Mouse (Mus musculus) liver, embryonic 15.5 days (tissue): ENCODE data around the gene Acvr1. TPM values are rescaled to one million over a fixed set of nuclear protein-coding genes. Genes with fewer than 3 reads are reported as not detected.

Experiments
- ATAC-seq: fragments of 200-750 bp; cut with Nextera tagmentation; 2 replicates; pipeline ENCODE4 v1.8.0; 2017; ENCODE audit warnings: moderate number of reproducible peaks, mild to moderate bottlenecking, moderate library complexity; ENCODE audit not compliant: insufficient read depth
- H3K27ac ChIP-seq: fragments of 300-500 bp; sonication (generic); replicated peaks from 2 replicates; pipeline ENCODE4 v1.5.1; 2015; ENCODE audit warnings: mild to moderate bottlenecking, inconsistent platforms
- H3K27me3 ChIP-seq: fragments of 300-500 bp; sonication (generic); 2 replicates; pipeline ENCODE4 v1.6.1; 2015; ENCODE audit warnings: mild to moderate bottlenecking, inconsistent platforms
- H3K36me3 ChIP-seq: fragments of 300-500 bp; sonication (generic); replicated peaks from 2 replicates; pipeline ENCODE4 v1.6.1; 2015; ENCODE audit warnings: moderate library complexity, mild to moderate bottlenecking, inconsistent platforms
- H3K4me1 ChIP-seq: fragments of 300-500 bp; sonication (generic); replicated peaks from 2 replicates; pipeline ENCODE4 v1.6.1; 2015; ENCODE audit warnings: inconsistent platforms
- H3K4me2 ChIP-seq: fragments of 300-500 bp; sonication (generic); 2 replicates; pipeline ENCODE4 v1.6.1; 2015; ENCODE audit warnings: moderate library complexity, mild to moderate bottlenecking, inconsistent platforms
- H3K4me3 ChIP-seq: fragments of 300-500 bp; sonication (generic); replicated peaks from 2 replicates; pipeline ENCODE4 v1.5.1; 2015; ENCODE audit warnings: mild to moderate bottlenecking, inconsistent platforms
- H3K9ac ChIP-seq: fragments of 300-500 bp; sonication (generic); 2 replicates; pipeline ENCODE4 v1.6.1; 2015; ENCODE audit warnings: moderate library complexity, mild to moderate bottlenecking, inconsistent platforms
- H3K9me3 ChIP-seq: fragments of 300-500 bp; sonication (generic); replicated peaks from 2 replicates; pipeline ENCODE4 v1.6.1; 2016; ENCODE audit warnings: inconsistent platforms
- WGBS: fragments of 180-500 bp; shearing (Covaris S2); methylation state at CpG from one replicate; pipeline ENCODE4 v1.1.7; 2015; ENCODE audit warnings: mixed read lengths; ENCODE audit not compliant: insufficient replicate concordance; 5-methylcytosine and 5-hydroxymethylcytosine counted together
- polyA plus RNA-seq: library from polyadenylated mRNA; unstranded; fragments of >200 nt; fragmentation: Nextera tagmentation; extraction: Ambion mirVana; gene quantifications from 2 replicates; pipeline ENCODE4 v1.2.1, GENCODE M21; 2015

Acvr1 gene
- polyA plus RNA-seq, 1 experiment from 2014 or later: 2.7 TPM

GRCm38 (mm10) chr2:58489275-58489674 is 77.7 kb downstream of the Acvr1 start:
- no peaks in the 10 kb centered on the region for H3K36me3 ChIP-seq
- no peak overlapping the region for H3K9ac ChIP-seq
- ATAC-seq: no peak
- no peaks in the 10 kb centered on the region for H3K9me3 ChIP-seq
- no peaks in the 10 kb centered on the region for H3K27me3 ChIP-seq
- H3K27ac ChIP-seq: no peak overlapping the region
- 0 out of 2 replicates have a peak, but pooled peaks cover 4% of the 10 kb centered on the region for H3K4me1 ChIP-seq
- WGBS: 63% methylated on average over 9 of the region's 9 CpGs
- H3K4me3 ChIP-seq: no peak overlapping the region
- no peak overlapping the region for H3K4me2 ChIP-seq

- H3K4me2 ChIP-seq: no peak overlapping the region
- H3K27me3 ChIP-seq: no peaks in the 10 kb centered on the region
- 0 out of 2 replicates have a peak, but pooled peaks cover 4% of the 10 kb centered on the region for H3K4me1 ChIP-seq
- no peak for ATAC-seq
- H3K9ac ChIP-seq: no peak overlapping the region
- no peaks in the 10 kb centered on the region for H3K36me3 ChIP-seq
- H3K27ac ChIP-seq: no peak overlapping the region
- H3K4me3 ChIP-seq: no peak overlapping the region
- 54% methylated on average over 8 of the region's 8 CpGs for WGBS
- no peaks in the 10 kb centered on the region for H3K9me3 ChIP-seq
These were observed 78.6 kb downstream of the Acvr1 start for GRCm38 (mm10) chr2:58488404-58488803.

- 0 out of 2 replicates have a peak, but pooled peaks cover 4% of the 10 kb centered on the region for H3K4me1 ChIP-seq
- no peak overlapping the region for H3K27ac ChIP-seq
- H3K27me3 ChIP-seq: no peaks in the 10 kb centered on the region
- no peak overlapping the region for H3K9ac ChIP-seq
- no peak overlapping the region for H3K4me3 ChIP-seq
- ATAC-seq: no peak
- no peaks in the 10 kb centered on the region for H3K9me3 ChIP-seq
- 69% methylated on average over 3 of the region's 3 CpGs for WGBS
- H3K36me3 ChIP-seq: no peaks in the 10 kb centered on the region
- no peak overlapping the region for H3K4me2 ChIP-seq
These were observed 79.7 kb downstream of the Acvr1 start for GRCm38 (mm10) chr2:58487279-58487560.

- no peak for ATAC-seq
- Histone ChIP-seq H3K9ac (no peak overlapping the region), H3K27ac (no peak overlapping the region), H3K27me3 (no peaks in the 10 kb centered on the region), H3K4me2 (no peak overlapping the region), H3K4me3 (no peak overlapping the region), H3K4me1 (0 out of 2 replicates have a peak, but pooled peaks cover 4% of the 10 kb centered on the region), H3K9me3 (no peaks in the 10 kb centered on the region), H3K36me3 (no peaks in the 10 kb centered on the region)
- WGBS: 66% methylated on average over 14 of the region's 14 CpGs
These were observed 80.3 kb downstream of the Acvr1 start for GRCm38 (mm10) chr2:58486441-58487278.

GRCm38 (mm10) chr2:58485683-58486082 is 81.3 kb downstream of the Acvr1 start:
- Histone ChIP-seq H3K27ac (no peak overlapping the region), H3K9me3 (no peaks in the 10 kb centered on the region), H3K36me3 (no peaks in the 10 kb centered on the region), H3K4me1 (0 out of 2 replicates have a peak, but pooled peaks cover 4% of the 10 kb centered on the region), H3K9ac (no peak overlapping the region), H3K4me2 (no peak overlapping the region), H3K4me3 (no peak overlapping the region), H3K27me3 (no peaks in the 10 kb centered on the region)
- 66% methylated on average over 3 of the region's 3 CpGs for WGBS
- no peak for ATAC-seq

GRCm38 (mm10) chr2:58485152-58485551 is 81.8 kb downstream of the Acvr1 start:
- Histone ChIP-seq H3K27me3 (no peaks in the 10 kb centered on the region), H3K4me3 (no peak overlapping the region), H3K9me3 (no peaks in the 10 kb centered on the region), H3K36me3 (no peaks in the 10 kb centered on the region), H3K4me2 (no peak overlapping the region), H3K4me1 (0 out of 2 replicates have a peak, but pooled peaks cover 4% of the 10 kb centered on the region), H3K9ac (no peak overlapping the region), H3K27ac (no peak overlapping the region)
- ATAC-seq: no peak
- 33% methylated on average over 4 of the region's 4 CpGs for WGBS

- Histone ChIP-seq H3K4me3 (no peak overlapping the region), H3K9ac (no peak overlapping the region), H3K9me3 (no peaks in the 10 kb centered on the region), H3K4me1 (0 out of 2 replicates have a peak, but pooled peaks cover 4% of the 10 kb centered on the region), H3K27ac (no peak overlapping the region), H3K27me3 (no peaks in the 10 kb centered on the region), H3K4me2 (no peak overlapping the region), H3K36me3 (no peaks in the 10 kb centered on the region)
- 49% methylated on average over 7 of the region's 7 CpGs for WGBS
- ATAC-seq: no peak
These were observed 82.5 kb downstream of the Acvr1 start for GRCm38 (mm10) chr2:58484284-58484965.

- Histone ChIP-seq H3K36me3 (no peaks in the 10 kb centered on the region), H3K4me2 (no peak overlapping the region), H3K4me1 (no peaks in the 10 kb centered on the region), H3K27ac (no peak overlapping the region), H3K9ac (no peak overlapping the region), H3K4me3 (no peak overlapping the region), H3K9me3 (no peaks in the 10 kb centered on the region), H3K27me3 (no peaks in the 10 kb centered on the region)
- no peak for ATAC-seq
- WGBS: 73% methylated on average over 9 of the region's 9 CpGs
These were observed 85.4 kb downstream of the Acvr1 start for GRCm38 (mm10) chr2:58481450-58482100.

- Histone ChIP-seq H3K9me3 (no peaks in the 10 kb centered on the region), H3K4me3 (no peak overlapping the region), H3K4me2 (no peak overlapping the region), H3K4me1 (no peaks in the 10 kb centered on the region), H3K9ac (no peak overlapping the region), H3K27me3 (no peaks in the 10 kb centered on the region), H3K36me3 (no peaks in the 10 kb centered on the region), H3K27ac (no peak overlapping the region)
- 36% methylated on average over 6 of the region's 6 CpGs for WGBS
- no peak for ATAC-seq
These were observed 86.2 kb downstream of the Acvr1 start for GRCm38 (mm10) chr2:58480764-58481163.

GRCm38 (mm10) chr2:58479536-58479935 is 87.4 kb downstream of the Acvr1 start:
- no peak for ATAC-seq
- 83% methylated on average over 10 of the region's 10 CpGs for WGBS

GRCm38 (mm10) chr2:58478144-58478543 is 88.8 kb downstream of the Acvr1 start:
- no peak for ATAC-seq
- H3K4me1 ChIP-seq: no peaks in the 10 kb centered on the region
- no peak overlapping the region for H3K4me3 ChIP-seq
- H3K4me2 ChIP-seq: no peak overlapping the region
- no peak overlapping the region for H3K9ac ChIP-seq
- H3K27me3 ChIP-seq: no peaks in the 10 kb centered on the region
- H3K27ac ChIP-seq: no peak overlapping the region
- WGBS: 81% methylated on average over 4 of the region's 4 CpGs
- H3K9me3 ChIP-seq: no peaks in the 10 kb centered on the region
- H3K36me3 ChIP-seq: 0 out of 2 replicates have a peak, but pooled peaks cover 3% of the 10 kb centered on the region

More at GRCm38 (mm10) chr2:58479536-58479935, 87.4 kb downstream of the Acvr1 start:
- Histone ChIP-seq H3K36me3 (no peaks in the 10 kb centered on the region), H3K4me3 (no peak overlapping the region), H3K27me3 (no peaks in the 10 kb centered on the region), H3K27ac (no peak overlapping the region), H3K9me3 (no peaks in the 10 kb centered on the region), H3K4me2 (no peak overlapping the region), H3K4me1 (no peaks in the 10 kb centered on the region), H3K9ac (no peak overlapping the region)
